Mouse (Mus musculus): ENCODE data around the gene Lats1.

DNA sequence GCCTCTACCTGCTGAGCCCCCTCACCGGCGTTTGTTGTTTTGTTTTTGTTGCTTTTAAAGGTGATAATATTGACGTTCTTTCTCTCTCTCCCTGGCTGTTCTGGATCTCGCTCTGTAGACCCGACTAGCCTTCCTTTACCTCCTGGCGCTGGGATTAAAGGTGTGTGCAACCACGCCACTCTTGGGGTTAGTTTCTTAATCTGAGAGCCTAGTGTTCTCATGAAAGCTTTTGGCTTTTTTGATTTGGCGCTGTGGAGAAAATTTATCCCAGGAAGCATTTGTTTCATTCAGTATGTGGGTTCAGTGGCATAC lies 45.4 kb downstream of the Lats1 start:
- TF ChIP-seq GATA1 (IDR thresholded peaks at IDR 0.05; ENCODE audit: borderline replicate concordance, low read length) (no peak), FLI1 (IDR thresholded peaks at IDR 0.05; ENCODE audit: low read length) (no peak)

Measured in megakaryocyte, embryonic 14.5 days (primary cell).